Mouse (Mus musculus) testis, adult 2 months (tissue): ENCODE data around the gene Ncoa1.

ENCODE experiments used
- CTCF ChIP-seq: fragments of 200-500 bp; IDR thresholded peaks from 2 replicates; pipeline ENCODE4 v1.5.1; 2012; ENCODE audit warnings: low read depth, mild to moderate bottlenecking, inconsistent platforms, low read length, moderate library complexity; ENCODE audit not compliant: control insufficient read depth, insufficient read depth, insufficient replicate concordance
- POLR2A ChIP-seq: fragments of 200-500 bp; IDR thresholded peaks from 2 replicates; pipeline ENCODE4 v1.6.1; 2012; ENCODE audit warnings: low read depth, mild to moderate bottlenecking, inconsistent platforms, low read length, moderate library complexity; ENCODE audit not compliant: control insufficient read depth

- TF ChIP-seq CTCF (no peak), POLR2A (no peak)
Measured at GRCm38 (mm10) chr12:4376475-4376874, 100.5 kb downstream of the Ncoa1 start.
